Mouse (Mus musculus) forelimb bud, embryonic 11.5 days (tissue): ENCODE measurements at regions not wholly inside any gene's neighbourhood (a gene's known extent, or its start where the extent isn't known, plus 50 kb on each side); places are given as distances from the start of the nearest gene placed in this dataset.

Experiments
- DNase-seq: peaks from one replicate; pipeline ENCODE4 v3.0.0-alpha.2; 2012; ENCODE audit warnings: low read depth, low spot score

GRCm38 (mm10) chr10:111782195-111782810, 190.2 kb upstream of the Krr1 start:
- DNase-seq = no peak

GRCm38 (mm10) chr10:111783496-111783895, 189.0 kb upstream of the Krr1 start:
- no peak for DNase-seq

GRCm38 (mm10) chr10:111784065-111784853, 188.2 kb upstream of the Krr1 start:
- peak; percentile 41 for DNase-seq

- no peak for DNase-seq
Observed at GRCm38 (mm10) chr10:111787175-111787574, 185.3 kb upstream of the Krr1 start.

GRCm38 (mm10) chr10:111789264-111789663, 183.2 kb upstream of the Krr1 start:
- DNase-seq = no peak

GRCm38 (mm10) chr10:111790911-111791310, 181.6 kb upstream of the Krr1 start:
- DNase-seq = no peak

GRCm38 (mm10) chr10:111795056-111795455, 177.4 kb upstream of the Krr1 start:
- no peak for DNase-seq

GRCm38 (mm10) chr10:111795756-111796155, 176.7 kb upstream of the Krr1 start:
- DNase-seq = no peak

GRCm38 (mm10) chr10:111798851-111799281, 173.6 kb upstream of the Krr1 start:
- no peak for DNase-seq

GRCm38 (mm10) chr10:111799850-111800589, 172.4 kb upstream of the Krr1 start:
- DNase-seq = no peak

- no peak for DNase-seq
Observed at GRCm38 (mm10) chr10:111800590-111800935, 171.9 kb upstream of the Krr1 start.

- DNase-seq = no peak
Observed at GRCm38 (mm10) chr10:111801021-111801793, 171.3 kb upstream of the Krr1 start.

GRCm38 (mm10) chr10:111801794-111802359, 170.6 kb upstream of the Krr1 start:
- DNase-seq = peak; percentile 69

GRCm38 (mm10) chr10:111806333-111806732, 166.1 kb upstream of the Krr1 start:
- no peak for DNase-seq

- DNase-seq = no peak
Observed at GRCm38 (mm10) chr10:111806916-111807315, 165.5 kb upstream of the Krr1 start.

GRCm38 (mm10) chr10:111813736-111814135, 158.7 kb upstream of the Krr1 start:
- DNase-seq = no peak

GRCm38 (mm10) chr10:111814648-111815047, 157.8 kb upstream of the Krr1 start:
- no peak for DNase-seq

- DNase-seq = no peak
Observed at GRCm38 (mm10) chr10:111815160-111815559, 157.3 kb upstream of the Krr1 start.

- no peak for DNase-seq
Observed at GRCm38 (mm10) chr10:111815821-111816599, 156.5 kb upstream of the Krr1 start.

GRCm38 (mm10) chr10:111819755-111820451, 152.6 kb upstream of the Krr1 start:
- no peak for DNase-seq
